Mouse (Mus musculus) lung, adult 2 months (tissue): ENCODE results near the gene Ptpn5. TPM values are rescaled to one million over a fixed set of nuclear protein-coding genes. Genes with fewer than 3 reads are reported as not detected.

Experiments used
- DNase-seq: peaks from one replicate; pipeline ENCODE4 v3.0.0; 2022
- H3K4me1 ChIP-seq: fragments of 200-500 bp; 2 replicates; pipeline ENCODE4 v1.6.1; 2011; ENCODE audit warnings: low read length; ENCODE audit not compliant: control insufficient read depth, insufficient read depth
- H3K4me3 ChIP-seq: fragments of 200-500 bp; replicated peaks from 2 replicates; pipeline ENCODE3; 2011; ENCODE audit warnings: low read depth, mild to moderate bottlenecking, control low read depth, low read length; ENCODE audit errors: extremely low read depth
- CTCF ChIP-seq: fragments of 200-500 bp; IDR thresholded peaks from 2 replicates; pipeline ENCODE4 v1.5.1; 2011; ENCODE audit warnings: mild to moderate bottlenecking, low read length, control low read depth; ENCODE audit not compliant: insufficient read depth
- POLR2A ChIP-seq: fragments of 200-500 bp; IDR thresholded peaks from 2 replicates; pipeline ENCODE4 v1.6.1; 2011; ENCODE audit warnings: low read depth, mild to moderate bottlenecking, control low read depth, low read length, borderline replicate concordance; ENCODE audit errors: extremely low read depth
- WGBS: fragments of 180-500 bp; shearing (Covaris S2); methylation state at CpG from one replicate; pipeline ENCODE4 v1.1.7; 2018; 5-methylcytosine and 5-hydroxymethylcytosine counted together
- polyA plus RNA-seq: library from polyadenylated mRNA; depleted of rRNA; stranded (reverse); fragments of >200 nt; gene quantifications from 2 replicates; pipeline ENCODE4 v1.2.3, GENCODE M21; 2012

Gene Ptpn5
- polyA plus RNA-seq, 1 experiment, result 0.90 TPM

GRCm38 (mm10) chr7:47115491-47115890, 18.0 kb downstream of the Ptpn5 start:
- no peak for TF ChIP-seq POLR2A
- no peak for DNase-seq
- Histone ChIP-seq H3K4me1 (no peaks in the 10 kb centered on the region), H3K4me3 (no peak overlapping the region)
- 75% methylated on average over 2 of the region's 2 CpGs for WGBS

DNA sequence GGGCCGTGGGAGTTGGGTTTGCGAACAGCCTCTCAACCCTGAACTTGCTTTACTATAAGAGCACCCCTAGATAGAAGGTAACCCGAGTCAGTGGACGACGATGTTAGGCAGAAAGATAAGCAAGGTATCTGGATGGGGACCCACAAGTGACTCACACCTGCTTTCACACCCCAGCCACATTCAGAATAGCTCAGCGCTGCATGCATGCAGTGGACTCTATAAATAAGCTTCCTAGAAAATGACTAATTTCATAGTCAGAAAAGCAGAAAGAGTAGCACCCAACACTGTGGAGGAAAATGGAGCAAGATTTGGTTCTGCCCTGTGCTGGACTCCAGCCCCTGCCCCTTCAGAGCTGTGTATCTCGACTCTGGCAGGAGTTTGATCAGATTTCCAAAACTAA, 20.1 kb downstream of the Ptpn5 start:
- Histone ChIP-seq H3K4me3 (no peak overlapping the region), H3K4me1 (no peaks in the 10 kb centered on the region)
- TF ChIP-seq POLR2A (no peak), CTCF (no peak)
- DNase-seq, result no peak
- 73% methylated on average over 7 of the region's 7 CpGs for whole genome bisulfite sequencing

DNA sequence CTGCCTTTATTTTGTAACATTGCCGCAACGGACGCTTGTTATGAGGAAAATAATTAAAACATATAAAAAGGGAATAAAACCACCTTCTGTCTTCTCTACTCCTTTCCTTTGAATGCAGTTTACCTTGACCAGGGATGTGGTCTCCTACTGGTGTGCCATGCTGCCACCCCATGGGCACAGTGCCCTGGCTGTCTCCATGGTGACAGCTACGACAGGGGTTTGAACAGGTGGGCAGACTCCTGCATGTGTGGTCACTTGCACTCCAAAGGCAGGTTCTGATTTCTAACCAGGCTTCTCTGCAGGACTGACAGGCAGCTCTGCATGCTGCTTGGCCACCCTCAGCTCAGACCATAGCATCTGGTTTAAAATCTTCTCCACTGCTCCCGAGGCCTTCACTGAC, 21.4 kb downstream of the Ptpn5 start:
- 85% methylated on average over 5 of the region's 5 CpGs for WGBS

GRCm38 (mm10) chr7:47111121-47111520, 22.4 kb downstream of the Ptpn5 start:
- H3K4me3 ChIP-seq, result no peak overlapping the region
- no peak for DNase-seq
- 74% methylated on average over 3 of the region's 3 CpGs for WGBS
- H3K4me1 ChIP-seq, result no peaks in the 10 kb centered on the region
- no peak for TF ChIP-seq POLR2A
- TF ChIP-seq CTCF, result no peak

More for the DNA sequence above, 21.4 kb downstream of the Ptpn5 start:
- no peaks in the 10 kb centered on the region for H3K4me1 ChIP-seq
- DNase-seq, result no peak
- H3K4me3 ChIP-seq, result no peak overlapping the region
- no peak for TF ChIP-seq CTCF

DNA sequence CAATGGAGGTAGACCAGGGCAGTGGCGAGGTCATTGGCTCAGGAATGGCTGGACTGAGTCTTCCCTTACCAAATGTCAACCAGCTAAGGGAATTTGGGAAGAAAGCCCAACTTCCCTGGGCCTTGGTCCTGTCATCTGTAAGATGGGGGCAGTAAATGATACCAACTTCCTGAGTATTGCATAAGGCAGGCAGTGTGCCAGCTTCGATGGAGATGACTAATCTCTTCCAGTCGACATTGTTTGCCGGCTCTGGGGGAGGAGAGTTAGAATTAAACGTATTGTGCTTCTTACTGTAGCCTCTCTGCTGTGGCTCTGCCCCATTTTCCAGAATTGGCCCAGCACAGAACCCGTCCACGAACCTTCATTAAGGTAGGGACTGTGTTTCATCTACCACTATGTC, 23.0 kb downstream of the Ptpn5 start:
- DNase-seq, result no peak
- 33% methylated on average over 7 of the region's 7 CpGs for WGBS
- no peaks in the 10 kb centered on the region for H3K4me1 ChIP-seq
- no peak overlapping the region for H3K4me3 ChIP-seq
- no peak for TF ChIP-seq POLR2A
- TF ChIP-seq CTCF, result no peak

DNA sequence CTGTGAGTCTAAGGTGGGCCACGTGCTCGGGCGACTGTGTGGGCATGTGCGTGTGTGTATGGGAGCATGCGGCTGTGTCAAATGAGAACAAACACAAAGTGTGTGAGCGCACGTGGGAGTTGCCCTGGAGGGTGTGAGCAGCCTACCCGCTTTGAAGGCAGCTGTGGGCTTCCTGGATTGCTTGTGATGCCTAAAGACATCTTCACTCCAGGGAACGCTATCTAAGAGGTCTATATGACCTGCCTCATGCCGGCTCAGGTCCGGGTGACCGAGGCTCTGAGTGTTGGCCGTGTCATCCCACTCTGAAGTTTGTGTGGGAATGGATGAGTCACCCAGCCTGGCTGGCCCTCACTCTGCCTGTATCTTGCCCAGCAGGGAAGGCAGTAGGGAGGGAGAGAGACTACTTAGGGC, 24.7 kb downstream of the Ptpn5 start:
- DNase-seq, result no peak

DNA sequence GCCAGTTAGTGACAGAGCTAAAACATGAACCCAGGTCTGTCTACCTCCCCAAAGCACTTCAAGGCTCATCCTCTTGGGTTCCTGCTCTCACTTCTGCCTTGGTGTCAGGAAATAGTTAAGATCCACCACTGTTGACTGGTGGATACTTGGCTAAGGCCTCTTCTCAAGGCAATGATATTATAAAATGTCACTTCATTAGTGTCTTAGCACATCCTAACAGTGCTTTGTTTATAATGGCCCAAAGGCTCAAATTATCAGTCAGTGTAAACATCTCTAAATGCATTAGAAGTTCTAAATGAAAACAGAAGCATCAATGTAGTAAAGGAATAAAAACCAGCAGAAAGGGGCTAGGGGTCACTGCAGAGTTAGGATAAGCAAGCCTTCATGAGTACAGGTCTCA, 26.5 kb downstream of the Ptpn5 start:
- Histone ChIP-seq H3K4me3 (no peak overlapping the region), H3K4me1 (no peaks in the 10 kb centered on the region)
- no peak for DNase-seq
- TF ChIP-seq POLR2A, result no peak
- TF ChIP-seq CTCF, result no peak

More for the DNA sequence above, 24.7 kb downstream of the Ptpn5 start:
- TF ChIP-seq POLR2A (no peak), CTCF (no peak)
- 81% methylated on average over 13 of the region's 13 CpGs for WGBS
- H3K4me1 ChIP-seq, result no peaks in the 10 kb centered on the region
- no peak overlapping the region for H3K4me3 ChIP-seq

DNA sequence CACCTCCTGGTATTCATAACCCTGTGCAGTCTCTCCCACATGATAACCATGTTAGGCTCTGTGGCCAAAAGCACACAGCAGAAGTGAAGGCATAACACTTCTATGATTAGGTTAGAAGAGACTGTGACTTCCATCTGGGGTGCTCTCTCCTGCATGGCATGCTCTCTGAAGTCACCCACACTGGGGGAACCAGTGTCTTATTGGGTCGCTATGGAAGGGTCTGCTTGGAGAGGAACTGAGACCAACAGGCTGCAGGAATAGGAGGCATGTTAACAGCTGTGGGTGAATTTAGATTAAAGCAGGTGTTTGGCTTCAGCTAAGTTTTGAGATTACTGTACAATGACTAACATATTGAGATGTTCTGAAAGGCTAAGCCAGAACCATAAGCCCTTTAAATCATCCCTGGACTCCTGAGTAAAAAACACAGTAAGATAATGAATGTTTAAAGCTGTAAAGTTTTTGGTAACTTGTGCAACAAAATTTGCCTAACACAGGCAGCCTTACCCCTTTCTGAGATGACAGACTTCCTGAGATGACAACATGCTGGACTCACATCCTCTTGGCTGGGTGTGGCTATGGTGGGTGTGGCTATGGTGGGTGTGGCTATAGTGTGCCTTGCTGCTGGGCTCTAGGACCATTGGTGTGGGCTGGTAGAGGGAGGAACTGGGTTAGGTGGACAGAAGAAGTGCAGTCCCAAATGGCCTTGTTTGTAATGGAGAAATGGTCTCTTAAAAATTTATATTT, 29.6 kb downstream of the Ptpn5 start:
- WGBS, result 48% methylated on average over 1 of the region's 1 CpGs
- no peak overlapping the region for H3K4me3 ChIP-seq
- TF ChIP-seq POLR2A (no peak), CTCF (no peak)
- H3K4me1 ChIP-seq, result no peaks in the 10 kb centered on the region
- DNase-seq, result no peak

DNA sequence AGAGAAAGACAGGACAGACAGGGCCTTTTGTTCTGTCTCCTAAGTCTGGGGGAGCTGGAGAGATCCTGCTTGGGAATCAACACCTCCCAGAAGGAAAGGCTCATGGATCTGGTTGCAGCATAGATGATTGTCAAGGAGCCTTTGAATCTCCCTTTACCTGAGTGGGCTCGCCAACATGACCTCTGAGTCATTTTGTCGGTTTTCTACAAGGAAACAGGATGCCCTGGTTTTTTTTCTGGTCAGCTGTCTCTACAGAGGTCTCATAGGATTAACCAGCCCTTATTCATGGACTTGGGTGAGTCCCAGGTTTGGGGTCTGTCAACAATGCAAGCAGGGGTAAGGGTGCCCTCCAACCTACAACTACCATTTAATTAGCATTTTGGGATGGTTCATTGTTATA, 30.5 kb downstream of the Ptpn5 start:
- WGBS, result 61% methylated on average over 2 of the region's 2 CpGs

GRCm38 (mm10) chr7:47100615-47101014, 32.9 kb downstream of the Ptpn5 start:
- TF ChIP-seq POLR2A (no peak), CTCF (no peak)
- H3K4me3 ChIP-seq, result no peak overlapping the region
- no peak for DNase-seq
- H3K4me1 ChIP-seq, result no peaks in the 10 kb centered on the region
- WGBS, result 54% methylated on average over 6 of the region's 6 CpGs

More for the DNA sequence above, 30.5 kb downstream of the Ptpn5 start:
- H3K4me1 ChIP-seq, result no peaks in the 10 kb centered on the region
- TF ChIP-seq CTCF, result no peak
- no peak for DNase-seq
- no peak overlapping the region for H3K4me3 ChIP-seq

- 77% methylated on average over 7 of the region's 7 CpGs for WGBS
- Histone ChIP-seq H3K4me1 (no peaks in the 10 kb centered on the region), H3K4me3 (no peak overlapping the region)
- no peak for TF ChIP-seq CTCF
- no peak for TF ChIP-seq POLR2A
- no peak for DNase-seq
Measured at GRCm38 (mm10) chr7:47099306-47099705, 34.2 kb downstream of the Ptpn5 start.

DNA sequence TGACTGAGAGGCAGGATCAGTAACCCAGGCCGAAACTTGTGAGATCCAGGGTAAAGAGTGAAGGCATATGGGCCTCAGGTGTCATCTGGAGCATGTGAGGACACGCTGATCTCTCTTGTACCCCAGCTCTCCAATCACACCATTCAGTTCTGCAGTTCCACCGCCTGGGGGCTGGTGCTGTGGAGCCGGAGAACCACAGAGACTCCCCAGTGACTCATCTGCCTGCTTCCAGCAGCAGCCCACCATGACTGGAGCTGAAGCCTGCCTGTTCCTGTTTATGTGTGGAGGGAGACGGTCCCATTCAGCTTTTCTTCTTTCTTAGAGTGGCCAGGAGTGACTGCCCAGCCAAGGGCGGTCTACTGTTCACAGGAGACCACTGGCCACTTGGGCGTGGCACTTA, 35.4 kb downstream of the Ptpn5 start:
- 66% methylated on average over 7 of the region's 7 CpGs for WGBS
- no peak for DNase-seq
- Histone ChIP-seq H3K4me1 (no peaks in the 10 kb centered on the region), H3K4me3 (no peak overlapping the region)
- TF ChIP-seq CTCF (no peak), POLR2A (no peak)
